Mouse (Mus musculus) liver, embryonic 12.5 days (tissue): ENCODE measurements at regions not wholly inside any gene's neighbourhood (a gene's known extent, or its start where the extent isn't known, plus 50 kb on each side); places are given as distances from the start of the nearest gene placed in this dataset.

Experiments
- ATAC-seq: fragments of 200-750 bp; cut with Nextera tagmentation; 2 replicates; pipeline ENCODE4 v1.8.0; 2017; ENCODE audit warnings: moderate number of reproducible peaks, mild to moderate bottlenecking, moderate library complexity
- H3K27ac ChIP-seq: fragments of 300-500 bp; sonication (generic); 2 replicates; pipeline ENCODE4 v1.5.1; 2016; ENCODE audit warnings: mild to moderate bottlenecking
- H3K27me3 ChIP-seq: fragments of 300-500 bp; sonication (generic); replicated peaks from 2 replicates; pipeline ENCODE4 v1.6.1; 2016; ENCODE audit warnings: mild to moderate bottlenecking, moderate library complexity
- H3K36me3 ChIP-seq: fragments of 300-500 bp; sonication (generic); 2 replicates; pipeline ENCODE4 v1.6.1; 2016; ENCODE audit warnings: mild to moderate bottlenecking, moderate library complexity
- H3K4me1 ChIP-seq: fragments of 300-500 bp; sonication (generic); 2 replicates; pipeline ENCODE4 v1.6.1; 2016
- H3K4me2 ChIP-seq: fragments of 300-500 bp; sonication (generic); 2 replicates; pipeline ENCODE4 v1.6.1; 2016; ENCODE audit warnings: mild to moderate bottlenecking, moderate library complexity
- H3K4me3 ChIP-seq: fragments of 300-500 bp; sonication (generic); 2 replicates; pipeline ENCODE4 v1.5.1; 2016; ENCODE audit warnings: mild to moderate bottlenecking, moderate library complexity
- H3K9ac ChIP-seq: fragments of 300-500 bp; sonication (generic); 2 replicates; pipeline ENCODE4 v1.6.1; 2016; ENCODE audit warnings: mild to moderate bottlenecking, moderate library complexity
- H3K9me3 ChIP-seq: fragments of 300-500 bp; sonication (generic); replicated peaks from 2 replicates; pipeline ENCODE4 v1.6.1; 2016; ENCODE audit warnings: mild to moderate bottlenecking, moderate library complexity
- WGBS: fragments of 180-500 bp; shearing (Covaris S2); methylation state at CpG from one replicate; pipeline ENCODE4 v1.1.7; 2016; ENCODE audit not compliant: insufficient replicate concordance; 5-methylcytosine and 5-hydroxymethylcytosine counted together

DNA sequence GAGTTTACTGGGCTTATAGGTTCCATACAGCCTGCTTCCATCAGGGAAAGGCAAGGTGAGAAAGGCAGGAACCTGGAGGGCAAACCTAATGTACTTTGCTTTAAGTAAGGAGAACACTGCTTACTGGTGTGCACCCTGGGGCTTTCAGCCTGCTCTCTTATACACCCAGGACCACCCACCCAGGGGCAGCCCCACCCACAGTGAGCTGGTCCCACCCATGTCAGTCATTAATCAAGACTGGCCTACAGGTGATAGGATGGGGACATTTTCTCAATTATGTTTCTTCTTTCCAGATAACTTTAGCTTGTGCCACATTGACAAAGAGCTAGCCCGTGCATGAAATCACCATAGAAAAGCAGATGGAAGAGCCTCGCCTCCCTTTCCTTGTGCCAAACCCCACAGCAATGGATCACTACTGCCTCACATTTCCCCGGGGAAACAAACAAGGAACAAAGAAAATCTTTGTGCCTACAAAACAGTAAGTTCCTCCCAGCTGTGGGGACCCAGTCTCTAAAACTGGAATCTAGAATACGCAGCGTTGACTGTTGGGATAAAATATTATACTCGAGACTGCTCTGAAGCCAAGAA is 221.5 kb downstream of the Pdcd6ip start:
- Histone ChIP-seq H3K27ac (no peak overlapping the region), H3K9ac (no peak overlapping the region), H3K36me3 (no peaks in the 10 kb centered on the region), H3K9me3 (0 out of 2 replicates have a peak, but pooled peaks cover 2% of the 10 kb centered on the region), H3K27me3 (no peaks in the 10 kb centered on the region), H3K4me1 (no peaks in the 10 kb centered on the region), H3K4me2 (no peak overlapping the region), H3K4me3 (no peak overlapping the region)
- WGBS = 77% methylated on average over 6 of the region's 6 CpGs
- no peak for ATAC-seq

DNA sequence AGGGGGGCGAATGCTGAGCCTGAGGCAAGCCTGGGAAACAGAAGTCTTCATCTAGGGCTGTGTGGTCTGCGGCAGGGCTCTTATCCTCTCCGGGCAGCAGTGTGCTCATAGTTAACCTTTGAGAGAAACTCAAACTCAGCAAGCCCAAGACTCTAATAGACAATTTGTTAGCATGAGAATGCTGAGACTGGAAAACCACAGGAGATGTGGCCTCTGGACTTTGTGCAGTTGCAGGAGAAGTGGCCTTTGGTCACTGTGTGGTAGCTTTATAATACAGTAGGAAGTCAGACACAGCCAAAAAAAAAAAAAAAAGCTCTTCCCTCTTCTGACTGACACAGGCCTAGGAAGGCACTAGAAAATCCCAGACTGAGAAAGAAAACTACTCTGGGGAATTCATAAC is 228.2 kb downstream of the Pdcd6ip start:
- Histone ChIP-seq H3K9me3 (peaks cover 14% of the 10 kb centered on the region), H3K9ac (no peak overlapping the region), H3K4me3 (no peak overlapping the region), H3K36me3 (no peaks in the 10 kb centered on the region), H3K4me2 (no peak overlapping the region), H3K27ac (no peak overlapping the region), H3K4me1 (no peaks in the 10 kb centered on the region), H3K27me3 (no peaks in the 10 kb centered on the region)
- no peak for ATAC-seq
- WGBS = 62% methylated on average over 3 of the region's 3 CpGs

DNA sequence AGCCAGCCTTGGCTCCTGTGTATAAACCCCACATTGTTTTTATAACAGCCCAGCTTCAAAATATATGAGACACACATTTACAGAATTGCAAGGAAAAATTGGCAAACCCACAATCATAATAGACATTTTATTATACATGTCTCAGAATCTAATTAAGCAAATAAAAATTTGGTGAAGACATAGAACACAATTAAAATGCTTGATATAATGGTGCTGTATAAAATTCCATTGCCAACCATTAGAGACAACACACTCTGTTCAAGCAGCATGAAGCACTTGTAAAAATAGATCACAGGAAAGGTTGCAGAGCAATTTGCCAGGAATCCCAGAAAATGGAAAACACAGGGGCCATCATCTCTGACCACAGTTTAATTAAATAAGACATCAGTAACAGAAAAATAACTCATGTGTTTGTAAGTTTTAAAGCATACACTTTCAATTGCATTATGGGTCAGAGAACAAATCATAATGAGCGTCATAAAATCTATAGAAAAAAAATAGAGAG is 229.2 kb downstream of the Pdcd6ip start:
- Histone ChIP-seq H3K27ac (no peak overlapping the region), H3K27me3 (no peaks in the 10 kb centered on the region), H3K4me1 (no peaks in the 10 kb centered on the region), H3K4me3 (no peak overlapping the region), H3K36me3 (no peaks in the 10 kb centered on the region), H3K9me3 (peaks cover 14% of the 10 kb centered on the region), H3K4me2 (no peak overlapping the region), H3K9ac (no peak overlapping the region)
- no peak for ATAC-seq
- 70% methylated on average over 1 of the region's 1 CpGs for WGBS

DNA sequence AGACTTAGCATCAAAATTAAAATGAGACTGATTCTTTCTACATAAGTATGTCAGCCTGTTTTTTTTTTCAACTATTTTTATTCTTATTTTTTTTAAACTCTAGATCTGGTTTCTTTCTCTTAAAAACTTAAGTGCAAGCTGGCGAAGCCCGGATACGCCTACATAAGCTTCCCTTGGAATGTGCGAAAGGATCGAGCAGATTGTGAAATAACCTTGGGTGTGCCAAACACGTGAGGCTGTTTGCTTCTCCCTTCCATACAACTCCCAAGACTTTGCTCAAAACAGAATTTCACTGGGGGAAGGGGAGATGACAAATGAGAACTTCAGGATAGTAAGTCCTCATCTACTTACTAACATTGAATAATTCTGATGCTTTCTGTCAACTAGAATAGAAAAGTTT is 236.3 kb downstream of the Pdcd6ip start:
- H3K4me3 ChIP-seq = no peak overlapping the region
- H3K4me2 ChIP-seq = no peak overlapping the region
- no peaks in the 10 kb centered on the region for H3K27me3 ChIP-seq
- ATAC-seq = no peak
- no peaks in the 10 kb centered on the region for H3K36me3 ChIP-seq
- 77% methylated on average over 6 of the region's 6 CpGs for WGBS
- H3K9ac ChIP-seq = no peak overlapping the region
- no peak overlapping the region for H3K27ac ChIP-seq
- no peaks in the 10 kb centered on the region for H3K9me3 ChIP-seq
- no peaks in the 10 kb centered on the region for H3K4me1 ChIP-seq

DNA sequence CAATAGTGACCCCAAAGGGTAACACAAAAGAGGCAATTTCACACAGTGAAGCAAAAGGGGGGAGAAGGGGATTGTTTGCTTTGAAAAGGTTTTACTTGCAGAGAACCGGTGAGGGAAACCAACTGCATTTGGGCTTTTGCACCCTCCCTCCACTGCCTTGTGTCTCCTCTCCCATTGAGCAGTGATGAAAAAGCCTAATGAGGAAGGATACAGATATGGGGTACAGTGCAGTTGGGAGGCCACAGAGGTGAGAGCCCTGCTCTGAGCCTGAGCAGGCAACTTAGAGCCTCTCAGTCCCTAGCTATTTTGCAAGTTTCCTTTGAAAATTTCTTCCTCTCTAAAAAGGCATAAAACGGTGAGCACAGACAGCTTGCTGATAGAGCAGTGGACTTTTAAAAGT is 245.2 kb downstream of the Pdcd6ip start:
- Histone ChIP-seq H3K9me3 (0 out of 2 replicates have a peak, but pooled peaks cover 5% of the 10 kb centered on the region), H3K36me3 (no peaks in the 10 kb centered on the region), H3K4me3 (no peak overlapping the region), H3K9ac (no peak overlapping the region), H3K4me1 (no peaks in the 10 kb centered on the region), H3K27ac (no peak overlapping the region), H3K4me2 (no peak overlapping the region), H3K27me3 (no peaks in the 10 kb centered on the region)
- ATAC-seq = no peak
- WGBS = 38% methylated on average over 2 of the region's 2 CpGs

DNA sequence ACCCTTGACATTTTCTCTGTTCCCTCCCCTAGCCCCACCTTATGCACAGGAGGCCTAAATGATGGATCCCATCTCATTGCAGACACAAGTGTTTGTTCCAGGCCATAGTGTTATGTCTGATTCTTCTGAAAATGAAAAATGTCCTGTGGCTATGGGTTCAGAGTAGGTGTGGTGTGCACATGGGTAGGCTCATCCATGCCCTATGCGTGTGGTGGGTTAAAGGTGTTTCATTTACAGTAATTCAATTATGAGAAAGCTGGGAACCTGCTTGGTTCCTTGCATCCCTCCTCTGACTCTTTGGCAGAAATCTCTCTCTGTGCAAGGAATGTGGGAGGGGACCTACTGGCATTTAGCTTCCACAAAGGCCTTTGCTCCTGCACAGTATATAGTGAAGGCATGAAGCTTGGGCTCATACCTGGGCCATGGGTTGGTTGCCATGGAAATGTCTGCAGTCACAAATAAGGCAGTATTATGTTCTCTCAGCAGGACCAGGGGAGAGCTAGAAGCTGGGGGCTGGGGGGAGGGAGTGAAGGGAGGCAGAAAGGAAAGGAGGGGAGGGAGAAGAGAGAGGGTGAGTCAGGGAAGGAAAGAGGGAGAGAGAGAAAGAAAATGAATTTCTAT is 245.7 kb downstream of the Pdcd6ip start:
- 69% methylated on average over 1 of the region's 1 CpGs for WGBS
- no peak overlapping the region for H3K4me3 ChIP-seq
- H3K4me1 ChIP-seq = no peaks in the 10 kb centered on the region
- H3K4me2 ChIP-seq = no peak overlapping the region
- H3K9ac ChIP-seq = no peak overlapping the region
- H3K27me3 ChIP-seq = no peaks in the 10 kb centered on the region
- no peak overlapping the region for H3K27ac ChIP-seq
- ATAC-seq = no peak
- no peaks in the 10 kb centered on the region for H3K36me3 ChIP-seq
- 0 out of 2 replicates have a peak, but pooled peaks cover 5% of the 10 kb centered on the region for H3K9me3 ChIP-seq

DNA sequence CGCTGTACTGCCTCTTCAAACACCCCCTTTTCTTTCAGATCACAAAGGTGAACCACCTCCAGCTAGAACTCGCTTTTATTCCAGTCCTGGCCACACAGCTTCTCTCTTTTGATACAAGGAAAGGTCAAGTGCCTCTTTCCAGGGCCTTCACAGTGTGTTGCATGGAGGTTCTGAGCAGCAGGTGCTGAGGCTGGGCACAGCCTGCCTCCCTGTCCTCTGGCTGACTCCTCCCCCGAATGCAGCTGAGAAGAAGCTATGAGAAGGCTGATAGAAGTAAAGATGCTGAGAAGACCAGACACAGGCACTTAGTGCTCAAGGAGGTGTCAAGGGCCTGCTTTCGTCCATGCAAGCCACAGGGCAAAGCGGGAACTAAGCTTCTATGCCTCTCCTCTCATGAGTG is 248.2 kb downstream of the Pdcd6ip start:
- Histone ChIP-seq H3K4me2 (no peak overlapping the region), H3K4me3 (no peak overlapping the region), H3K9ac (no peak overlapping the region), H3K4me1 (no peaks in the 10 kb centered on the region), H3K9me3 (peaks cover 11% of the 10 kb centered on the region; the same call in 1 of the 2 replicates), H3K27me3 (no peaks in the 10 kb centered on the region), H3K27ac (no peak overlapping the region), H3K36me3 (no peaks in the 10 kb centered on the region)
- WGBS = 58% methylated on average over 5 of the region's 5 CpGs
- ATAC-seq = no peak

DNA sequence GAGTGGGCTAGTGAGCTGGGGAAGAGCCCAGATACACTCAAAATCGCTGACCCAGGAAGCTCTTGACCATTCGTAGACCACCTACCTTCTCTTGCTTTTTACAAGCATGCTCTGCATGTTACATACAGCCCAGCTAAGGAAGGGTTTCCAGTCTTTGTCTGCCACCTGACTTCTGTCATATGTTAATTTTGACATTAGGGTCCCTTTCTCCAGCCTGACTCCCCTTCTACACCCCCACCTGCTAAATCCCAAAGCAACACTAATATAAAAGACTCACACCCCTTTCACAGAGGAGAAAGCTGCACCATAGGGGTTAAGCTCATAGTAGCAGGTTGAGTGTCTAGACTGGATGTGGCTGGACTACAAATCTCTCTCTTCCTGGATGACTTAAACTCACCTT is 248.8 kb downstream of the Pdcd6ip start:
- WGBS = 30% methylated on average over 2 of the region's 2 CpGs
- no peaks in the 10 kb centered on the region for H3K36me3 ChIP-seq

DNA sequence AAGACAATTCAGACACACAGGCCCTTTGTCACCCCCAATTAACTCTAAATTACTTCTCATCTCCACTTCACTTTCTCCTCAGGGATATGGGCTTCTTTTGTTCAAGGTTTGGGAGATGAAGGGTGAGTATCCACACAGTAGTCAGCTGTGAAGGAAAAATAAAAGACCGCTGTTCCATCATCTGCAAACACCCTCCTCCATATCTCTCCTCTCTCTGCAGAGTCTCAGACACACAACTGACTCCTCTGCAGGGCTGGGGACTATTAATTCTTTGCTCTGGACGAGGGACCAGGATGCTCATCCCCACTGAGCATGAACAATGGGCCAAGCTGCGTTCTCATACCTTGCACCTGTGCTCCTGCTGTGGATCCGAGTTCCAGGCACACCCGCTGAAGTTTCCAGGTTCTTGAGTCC is 249.3 kb downstream of the Pdcd6ip start:
- H3K36me3 ChIP-seq = no peaks in the 10 kb centered on the region
- 41% methylated on average over 5 of the region's 5 CpGs for WGBS
- no peak overlapping the region for H3K4me3 ChIP-seq
- ATAC-seq = no peak
- H3K4me2 ChIP-seq = no peak overlapping the region
- H3K4me1 ChIP-seq = no peaks in the 10 kb centered on the region
- H3K27ac ChIP-seq = no peak overlapping the region
- H3K9ac ChIP-seq = no peak overlapping the region
- no peaks in the 10 kb centered on the region for H3K27me3 ChIP-seq
- peaks cover 11% of the 10 kb centered on the region; the same call in 1 of the 2 replicates for H3K9me3 ChIP-seq

More for the DNA sequence above, 248.8 kb downstream of the Pdcd6ip start:
- no peak overlapping the region for H3K4me3 ChIP-seq
- no peak overlapping the region for H3K9ac ChIP-seq
- no peaks in the 10 kb centered on the region for H3K27me3 ChIP-seq
- no peaks in the 10 kb centered on the region for H3K4me1 ChIP-seq
- no peak for ATAC-seq
- no peak overlapping the region for H3K27ac ChIP-seq
- H3K4me2 ChIP-seq = no peak overlapping the region
- peaks cover 11% of the 10 kb centered on the region; the same call in 1 of the 2 replicates for H3K9me3 ChIP-seq

DNA sequence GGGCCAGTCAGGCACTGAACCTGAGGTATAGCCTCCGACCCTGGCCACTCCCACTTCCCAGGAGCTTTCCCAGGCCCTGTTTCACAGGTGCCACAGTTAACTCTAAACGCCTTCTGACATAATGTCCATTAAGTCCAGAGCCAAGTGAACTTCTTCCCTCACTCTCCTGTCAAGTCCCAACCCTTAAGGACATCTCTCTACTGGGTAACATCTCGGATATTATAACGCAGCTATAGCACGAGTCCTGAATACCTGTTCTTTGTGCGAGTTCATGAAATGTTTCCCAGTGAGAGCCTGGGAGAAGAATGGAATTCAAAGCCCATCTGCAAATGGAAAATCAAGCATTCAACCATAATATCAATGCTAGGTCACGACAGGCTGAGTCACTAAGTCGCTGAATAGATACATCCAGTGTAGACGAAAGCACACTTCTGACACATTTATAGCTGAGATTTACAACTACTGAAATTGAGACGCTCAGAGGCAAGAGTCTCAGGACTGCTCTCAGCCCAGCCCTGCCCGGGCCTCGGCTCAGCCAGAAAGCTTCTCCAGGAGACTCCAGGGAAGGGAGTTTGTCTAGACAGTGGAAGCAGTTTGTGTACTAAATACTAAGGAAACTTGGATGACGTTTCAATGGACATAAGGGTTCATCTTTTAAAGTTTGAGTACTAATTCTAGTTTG is 250.7 kb downstream of the Pdcd6ip start:
- no peak overlapping the region for H3K27ac ChIP-seq
- 69% methylated on average over 13 of the region's 13 CpGs for WGBS
- no peak for ATAC-seq
- H3K9ac ChIP-seq = no peak overlapping the region
- no peaks in the 10 kb centered on the region for H3K4me1 ChIP-seq
- no peak overlapping the region for H3K4me2 ChIP-seq
- H3K4me3 ChIP-seq = no peak overlapping the region
- no peaks in the 10 kb centered on the region for H3K36me3 ChIP-seq
- peaks cover 11% of the 10 kb centered on the region; the same call in 1 of the 2 replicates for H3K9me3 ChIP-seq
- no peaks in the 10 kb centered on the region for H3K27me3 ChIP-seq

DNA sequence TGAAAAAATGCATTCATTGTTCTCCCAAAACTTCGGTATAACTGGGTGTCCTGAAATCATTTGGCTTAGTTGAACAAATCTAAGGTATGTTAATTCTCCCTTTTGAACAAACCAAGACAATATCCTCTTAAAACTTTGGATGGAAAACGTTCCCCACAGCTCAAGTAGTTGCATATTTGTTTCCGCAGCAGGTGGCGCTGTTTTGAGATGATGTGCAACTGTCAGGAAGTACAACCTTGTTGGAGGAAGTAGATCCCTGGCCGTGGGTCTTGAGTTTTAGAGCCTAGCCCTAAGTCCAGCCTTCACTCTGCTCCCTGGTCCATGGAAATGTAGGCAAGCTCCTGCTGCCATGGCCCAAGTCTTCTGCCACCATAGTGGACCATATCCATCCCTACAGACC is 252.5 kb downstream of the Pdcd6ip start:
- Histone ChIP-seq H3K9ac (no peak overlapping the region), H3K4me2 (no peak overlapping the region), H3K4me1 (no peaks in the 10 kb centered on the region), H3K9me3 (peaks cover 11% of the 10 kb centered on the region; the same call in 1 of the 2 replicates), H3K27ac (no peak overlapping the region), H3K36me3 (no peaks in the 10 kb centered on the region), H3K4me3 (no peak overlapping the region), H3K27me3 (no peaks in the 10 kb centered on the region)
- 64% methylated on average over 5 of the region's 5 CpGs for WGBS
- ATAC-seq = no peak

DNA sequence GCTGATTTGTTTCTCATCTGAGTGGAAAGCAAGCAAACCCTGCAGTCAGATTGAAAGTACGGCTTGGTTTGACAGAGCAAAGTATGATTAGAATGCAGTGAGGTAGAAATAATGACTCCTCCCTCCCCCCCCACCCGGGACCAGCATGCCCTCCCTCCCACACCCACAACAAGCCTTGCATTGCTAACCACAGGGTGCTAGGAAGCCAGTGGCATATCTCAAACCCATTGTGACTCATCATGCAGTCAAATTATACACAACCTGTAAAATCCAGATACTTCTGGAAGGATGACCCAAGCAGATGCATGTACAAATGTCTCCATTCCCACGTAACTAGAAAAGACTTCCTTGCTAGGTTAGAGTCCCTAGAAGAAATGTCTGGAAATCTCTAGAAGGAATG is 254.8 kb downstream of the Pdcd6ip start:
- no peak for ATAC-seq
- no peak overlapping the region for H3K9ac ChIP-seq
- WGBS = 55% methylated on average over 3 of the region's 3 CpGs

More for the DNA sequence above, 254.8 kb downstream of the Pdcd6ip start:
- H3K27ac ChIP-seq = no peak overlapping the region
- H3K4me3 ChIP-seq = no peak overlapping the region
- no peaks in the 10 kb centered on the region for H3K27me3 ChIP-seq
- H3K36me3 ChIP-seq = no peaks in the 10 kb centered on the region
- no peak overlapping the region for H3K4me2 ChIP-seq
- peaks cover 5% of the 10 kb centered on the region; the same call in 1 of the 2 replicates for H3K9me3 ChIP-seq
- no peaks in the 10 kb centered on the region for H3K4me1 ChIP-seq
